Mouse (Mus musculus) megakaryocyte, embryonic 14.5 days (primary cell): Measurements from ENCODE around the gene Celsr2.

Source experiments
- FLI1 ChIP-seq: IDR thresholded peaks from 2 replicates; pipeline ENCODE4 v1.6.1; 2012; ENCODE audit warnings: low read length, inconsistent platforms, mixed read lengths
- GATA1 ChIP-seq: IDR thresholded peaks from 3 replicates; pipeline ENCODE4 v1.6.1; 2012; ENCODE audit warnings: mixed read lengths, low read length, inconsistent platforms, borderline replicate concordance

GRCm38 (mm10) chr3:108364270-108364995 lies 50.9 kb downstream of the Celsr2 start, which contains the start of gene Mybphl:
- TF ChIP-seq GATA1 (no peak), FLI1 (no peak)
